Mouse (Mus musculus) small intestine, adult 2 months (tissue): ENCODE data around the gene Iqgap3.

Experiments
- CTCF ChIP-seq: fragments of 200-500 bp; IDR thresholded peaks from 2 replicates; pipeline ENCODE4 v1.5.1; 2012; ENCODE audit warnings: low read depth, mild to moderate bottlenecking, control low read depth, inconsistent platforms, low read length, moderate library complexity, mixed read lengths; ENCODE audit not compliant: insufficient replicate concordance, insufficient read length; ENCODE audit errors: extremely low read depth
- POLR2A ChIP-seq: fragments of 200-500 bp; IDR thresholded peaks from 2 replicates; pipeline ENCODE4 v1.6.1; 2012; ENCODE audit warnings: low read depth, mild to moderate bottlenecking, control low read depth, inconsistent platforms, low read length, moderate library complexity

DNA sequence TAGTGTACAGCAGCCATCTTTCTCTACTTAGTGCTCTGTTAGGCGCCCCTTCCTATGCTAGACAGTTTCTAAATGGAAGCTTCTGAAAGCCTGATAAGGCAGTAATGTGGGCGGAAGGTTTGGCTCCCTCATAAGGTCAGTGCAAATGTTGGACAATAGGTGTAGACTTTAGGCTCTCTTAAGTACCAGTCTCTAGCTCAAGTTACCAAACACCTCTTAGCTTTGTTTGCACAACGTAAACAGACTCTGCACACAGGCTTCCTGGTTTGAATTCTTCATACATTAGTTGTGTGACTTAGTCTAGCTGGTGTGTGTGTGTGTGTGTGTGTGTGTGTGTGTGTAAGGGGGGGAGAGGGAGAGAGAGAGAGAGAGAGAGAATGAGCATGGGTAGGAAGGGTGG, 32.2 kb upstream of the Iqgap3 start:
- TF ChIP-seq POLR2A (no peak), CTCF (no peak)
